Mouse (Mus musculus): Measurements from ENCODE around the gene Imp4. TPM values are rescaled to one million over a fixed set of nuclear protein-coding genes. Genes with fewer than 3 reads are reported as not detected.
A peak's percentile ranks its signal among the peaks of the same experiment; 100 is the strongest.

Imp4 gene
- polyA plus RNA-seq, 1 experiment from 2014 or later = 52.3 TPM

DNA sequence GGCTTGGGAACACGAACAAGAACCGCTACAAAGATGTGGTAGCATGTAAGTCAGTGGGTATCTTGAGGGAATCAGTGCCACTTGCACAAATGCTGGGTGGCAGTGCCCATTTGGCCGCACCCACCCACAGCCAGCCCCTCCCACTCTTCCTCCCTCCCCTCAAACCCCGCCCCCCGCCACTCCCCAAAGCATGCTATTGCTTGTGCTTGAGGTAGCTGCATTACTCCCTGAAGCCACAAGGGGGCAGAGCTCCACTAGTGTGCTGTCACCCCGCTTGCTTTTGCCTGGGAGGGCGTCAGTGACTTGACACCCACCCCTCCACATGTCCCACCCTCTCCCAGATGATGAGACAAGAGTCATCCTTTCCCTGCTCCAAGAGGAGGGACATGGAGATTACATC is 23.1 kb downstream of the Imp4 start:
- H3K4me1 ChIP-seq (replicated peaks; ENCODE audit: control insufficient read depth, insufficient read depth) = no peaks in the 10 kb centered on the region; the same call in 1 of the 2 replicates
- TF ChIP-seq CTCF (IDR thresholded peaks at IDR 0.05; ENCODE audit: low read depth) (peak; percentile 75), EP300 (optimal IDR thresholded peaks at IDR 0.05) (no peak)
- H3K9me3 ChIP-seq (ENCODE audit: control insufficient read depth, low read length) = no peaks in the 10 kb centered on the region
- H3K27ac ChIP-seq (replicated peaks) = no peak overlapping the region
- no peak overlapping the region for H3K4me2 ChIP-seq (replicated peaks; ENCODE audit: low read depth)
- H3K4me3 ChIP-seq (ENCODE audit: low read depth, low read length) = no peak overlapping the region
- peak; percentile 25; the same call in 1 of the 2 replicates for ATAC-seq (ENCODE audit: low FRiP score, low TSS enrichment)
- peak; percentile 83 for DNase-seq (ENCODE audit: low spot score)
- H3K36me3 ChIP-seq (ENCODE audit: control insufficient read depth, insufficient read depth, low read length) = no peaks in the 10 kb centered on the region
- no peaks in the 10 kb centered on the region for H3K27me3 ChIP-seq (ENCODE audit: control insufficient read depth, insufficient read depth, low read length)
- H3K9ac ChIP-seq (ENCODE audit: low read length) = no peak overlapping the region
- 20% methylated on average over 7 of the region's 7 CpGs for WGBS

DNA sequence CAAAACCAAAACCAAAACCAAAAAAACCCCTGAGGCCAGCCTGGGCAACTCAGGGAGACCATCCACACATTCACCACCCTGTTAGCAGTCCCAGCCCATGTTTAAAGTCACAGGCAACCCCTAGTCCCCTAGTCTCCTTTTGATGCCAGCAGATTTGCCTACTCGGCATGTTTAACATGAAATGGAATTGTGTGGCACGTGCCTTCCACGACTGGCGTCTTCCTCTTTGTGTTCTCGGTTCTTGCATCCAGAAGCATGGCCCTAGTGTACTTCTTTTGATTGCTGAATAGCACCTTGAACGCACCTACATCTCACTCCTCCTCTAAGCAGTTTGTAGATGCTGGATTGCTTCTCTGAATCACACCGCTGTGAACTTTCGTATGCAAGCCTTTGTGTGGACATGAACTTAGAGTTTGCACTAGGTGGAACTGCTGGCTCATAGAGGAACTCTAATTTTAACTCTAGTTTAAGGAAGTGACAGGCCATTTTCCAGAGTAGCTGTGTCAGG is 24.7 kb downstream of the Imp4 start:
- H3K27ac ChIP-seq (replicated peaks) = no peak overlapping the region
- H3K4me3 ChIP-seq (ENCODE audit: low read depth, low read length) = no peak overlapping the region
- ATAC-seq (ENCODE audit: low FRiP score, low TSS enrichment) (no peak), DNase-seq (ENCODE audit: low spot score) (no peak)
- H3K36me3 ChIP-seq (ENCODE audit: control insufficient read depth, insufficient read depth, low read length) = no peaks in the 10 kb centered on the region
- 80% methylated on average over 8 of the region's 8 CpGs for WGBS
- no peak for TF ChIP-seq EP300 (optimal IDR thresholded peaks at IDR 0.05)
- no peak for TF ChIP-seq CTCF (IDR thresholded peaks at IDR 0.05; ENCODE audit: low read depth)
- no peaks in the 10 kb centered on the region; the same call in 1 of the 2 replicates for H3K4me1 ChIP-seq (replicated peaks; ENCODE audit: control insufficient read depth, insufficient read depth)
- no peak overlapping the region for H3K9ac ChIP-seq (ENCODE audit: low read length)
- H3K27me3 ChIP-seq (ENCODE audit: control insufficient read depth, insufficient read depth, low read length) = no peaks in the 10 kb centered on the region
- H3K9me3 ChIP-seq (ENCODE audit: control insufficient read depth, low read length) = no peaks in the 10 kb centered on the region
- H3K4me2 ChIP-seq (replicated peaks; ENCODE audit: low read depth) = no peak overlapping the region

DNA sequence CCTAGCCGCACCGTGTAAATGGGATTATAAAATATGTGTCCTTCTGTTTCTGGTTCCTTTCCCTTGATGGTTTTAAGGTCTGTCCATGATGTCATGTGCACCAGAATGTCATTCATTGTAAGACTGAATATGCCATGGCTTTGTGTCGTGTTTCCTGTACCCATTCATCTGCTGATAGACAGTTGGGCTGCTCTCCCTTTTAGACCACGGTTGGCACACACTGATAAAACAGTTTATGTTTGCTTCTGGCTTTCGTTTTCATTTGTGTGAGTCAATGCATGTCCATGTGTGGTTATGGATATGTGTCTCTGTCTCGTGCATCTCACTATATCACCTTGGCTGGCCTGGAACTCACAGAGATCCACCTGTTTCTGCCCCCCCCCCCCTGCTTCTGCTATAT is 25.8 kb downstream of the Imp4 start:
- 60% methylated on average over 6 of the region's 6 CpGs for WGBS
- no peak for ATAC-seq (ENCODE audit: low FRiP score, low TSS enrichment)

DNA sequence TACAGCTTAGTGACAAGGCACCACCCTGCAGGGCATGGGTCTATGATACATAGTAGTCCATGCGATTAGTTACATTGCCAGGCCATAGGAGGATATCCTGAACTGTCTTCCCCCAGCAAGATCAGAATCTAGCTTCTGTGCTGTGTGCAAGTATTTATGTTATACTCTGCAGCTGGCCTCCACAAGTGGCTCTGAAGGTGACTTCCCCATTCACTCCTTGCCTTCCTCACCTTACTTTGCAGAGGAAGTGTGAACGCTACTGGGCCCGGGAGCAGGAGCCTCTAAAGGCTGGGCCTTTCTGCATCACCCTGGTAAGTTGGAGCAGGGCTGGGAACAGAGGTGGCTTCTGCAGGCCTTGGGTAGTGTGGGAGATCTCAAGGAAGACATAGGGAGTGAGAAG is 28.4 kb downstream of the Imp4 start:
- H3K9ac ChIP-seq (ENCODE audit: low read length) = no peak overlapping the region
- WGBS = 63% methylated on average over 3 of the region's 3 CpGs
- H3K9me3 ChIP-seq (ENCODE audit: control insufficient read depth, low read length) = no peaks in the 10 kb centered on the region
- DNase-seq (ENCODE audit: low spot score) (no peak), ATAC-seq (ENCODE audit: low FRiP score, low TSS enrichment) (no peak)
- no peaks in the 10 kb centered on the region for H3K27me3 ChIP-seq (ENCODE audit: control insufficient read depth, insufficient read depth, low read length)
- no peaks in the 10 kb centered on the region for H3K4me1 ChIP-seq (replicated peaks; ENCODE audit: control insufficient read depth, insufficient read depth)
- no peak overlapping the region for H3K27ac ChIP-seq (replicated peaks)
- H3K4me2 ChIP-seq (replicated peaks; ENCODE audit: low read depth) = no peak overlapping the region
- no peak overlapping the region for H3K4me3 ChIP-seq (ENCODE audit: low read depth, low read length)
- TF ChIP-seq EP300 (optimal IDR thresholded peaks at IDR 0.05) = no peak
- TF ChIP-seq CTCF (IDR thresholded peaks at IDR 0.05; ENCODE audit: low read depth) = no peak
- no peaks in the 10 kb centered on the region for H3K36me3 ChIP-seq (ENCODE audit: control insufficient read depth, insufficient read depth, low read length)

More for the DNA sequence above, 25.8 kb downstream of the Imp4 start:
- Histone ChIP-seq H3K4me1 (replicated peaks; ENCODE audit: control insufficient read depth, insufficient read depth) (no peaks in the 10 kb centered on the region), H3K9ac (ENCODE audit: low read length) (no peak overlapping the region), H3K27me3 (ENCODE audit: control insufficient read depth, insufficient read depth, low read length) (no peaks in the 10 kb centered on the region), H3K9me3 (ENCODE audit: control insufficient read depth, low read length) (no peaks in the 10 kb centered on the region), H3K27ac (replicated peaks) (no peak overlapping the region), H3K4me2 (replicated peaks; ENCODE audit: low read depth) (no peak overlapping the region), H3K4me3 (ENCODE audit: low read depth, low read length) (no peak overlapping the region), H3K36me3 (ENCODE audit: control insufficient read depth, insufficient read depth, low read length) (no peaks in the 10 kb centered on the region)
- no peak for DNase-seq (ENCODE audit: low spot score)
- TF ChIP-seq EP300 (optimal IDR thresholded peaks at IDR 0.05) (no peak), CTCF (IDR thresholded peaks at IDR 0.05; ENCODE audit: low read depth) (no peak)

DNA sequence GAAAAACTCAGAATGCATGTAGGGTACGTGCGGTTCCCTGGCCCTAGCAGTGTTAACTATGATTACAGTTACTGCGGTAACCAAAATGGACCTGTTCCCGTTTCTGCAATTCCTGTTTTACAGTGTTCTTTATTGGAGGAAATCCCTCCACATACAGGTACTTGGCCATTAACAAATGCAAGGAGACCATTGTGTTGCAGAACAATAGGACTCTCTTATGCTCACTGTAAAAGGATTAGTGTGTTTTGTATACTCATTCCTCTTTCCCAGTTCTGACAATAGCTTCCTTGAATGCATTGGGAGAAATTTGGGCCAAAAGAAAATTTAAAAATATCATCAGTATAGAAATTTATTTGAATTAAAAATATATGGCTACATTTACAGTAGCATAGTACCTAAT is 28.8 kb downstream of the Imp4 start:
- no peaks in the 10 kb centered on the region for H3K4me1 ChIP-seq (replicated peaks; ENCODE audit: control insufficient read depth, insufficient read depth)
- H3K9ac ChIP-seq (ENCODE audit: low read length) = no peak overlapping the region
- H3K27ac ChIP-seq (replicated peaks) = no peak overlapping the region
- H3K4me3 ChIP-seq (ENCODE audit: low read depth, low read length) = no peak overlapping the region
- 68% methylated on average over 4 of the region's 4 CpGs for WGBS
- no peak for TF ChIP-seq EP300 (optimal IDR thresholded peaks at IDR 0.05)
- no peak for TF ChIP-seq CTCF (IDR thresholded peaks at IDR 0.05; ENCODE audit: low read depth)
- no peak overlapping the region for H3K4me2 ChIP-seq (replicated peaks; ENCODE audit: low read depth)
- ATAC-seq (ENCODE audit: low FRiP score, low TSS enrichment) (no peak), DNase-seq (ENCODE audit: low spot score) (no peak)
- no peaks in the 10 kb centered on the region for H3K36me3 ChIP-seq (ENCODE audit: control insufficient read depth, insufficient read depth, low read length)
- H3K9me3 ChIP-seq (ENCODE audit: control insufficient read depth, low read length) = no peaks in the 10 kb centered on the region
- H3K27me3 ChIP-seq (ENCODE audit: control insufficient read depth, insufficient read depth, low read length) = no peaks in the 10 kb centered on the region

DNA sequence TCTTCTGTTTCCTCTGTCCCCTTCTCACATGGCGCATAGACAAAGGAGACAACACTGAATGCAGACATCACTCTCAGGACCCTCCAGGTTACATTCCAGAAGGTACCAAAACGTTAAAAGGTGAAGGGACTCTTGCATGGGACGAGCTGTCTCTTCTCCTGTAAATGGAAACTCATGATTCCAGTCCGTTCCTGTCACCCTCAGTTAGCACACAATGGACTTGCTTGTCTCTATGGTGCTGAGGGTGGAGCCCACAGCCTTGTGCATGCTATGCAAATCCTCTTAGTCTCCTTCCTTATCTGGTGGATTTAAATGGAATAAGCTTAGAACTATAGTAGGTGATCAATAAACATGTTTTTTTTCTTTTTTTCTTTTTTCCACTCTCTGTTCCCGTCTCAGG is 30.1 kb downstream of the Imp4 start:
- 61% methylated on average over 5 of the region's 5 CpGs for WGBS
- no peak overlapping the region for H3K27ac ChIP-seq (replicated peaks)

More for the DNA sequence above, 30.1 kb downstream of the Imp4 start:
- no peak overlapping the region for H3K4me2 ChIP-seq (replicated peaks; ENCODE audit: low read depth)
- H3K36me3 ChIP-seq (ENCODE audit: control insufficient read depth, insufficient read depth, low read length) = no peaks in the 10 kb centered on the region
- H3K9ac ChIP-seq (ENCODE audit: low read length) = no peak overlapping the region
- no peak for TF ChIP-seq CTCF (IDR thresholded peaks at IDR 0.05; ENCODE audit: low read depth)
- TF ChIP-seq EP300 (optimal IDR thresholded peaks at IDR 0.05) = no peak
- H3K27me3 ChIP-seq (ENCODE audit: control insufficient read depth, insufficient read depth, low read length) = no peaks in the 10 kb centered on the region
- no peaks in the 10 kb centered on the region for H3K9me3 ChIP-seq (ENCODE audit: control insufficient read depth, low read length)
- H3K4me3 ChIP-seq (ENCODE audit: low read depth, low read length) = no peak overlapping the region
- no peaks in the 10 kb centered on the region for H3K4me1 ChIP-seq (replicated peaks; ENCODE audit: control insufficient read depth, insufficient read depth)
- ATAC-seq (ENCODE audit: low FRiP score, low TSS enrichment) (no peak), DNase-seq (ENCODE audit: low spot score) (no peak)
